Mouse (Mus musculus): ENCODE results near the gene Kpna6.
"Not testable (repeated sequence)": the region's sequence is repeated elsewhere in the genome, so short reads cannot be mapped to it uniquely, and the experiment has no call there.

Gene Kpna6

DNA sequence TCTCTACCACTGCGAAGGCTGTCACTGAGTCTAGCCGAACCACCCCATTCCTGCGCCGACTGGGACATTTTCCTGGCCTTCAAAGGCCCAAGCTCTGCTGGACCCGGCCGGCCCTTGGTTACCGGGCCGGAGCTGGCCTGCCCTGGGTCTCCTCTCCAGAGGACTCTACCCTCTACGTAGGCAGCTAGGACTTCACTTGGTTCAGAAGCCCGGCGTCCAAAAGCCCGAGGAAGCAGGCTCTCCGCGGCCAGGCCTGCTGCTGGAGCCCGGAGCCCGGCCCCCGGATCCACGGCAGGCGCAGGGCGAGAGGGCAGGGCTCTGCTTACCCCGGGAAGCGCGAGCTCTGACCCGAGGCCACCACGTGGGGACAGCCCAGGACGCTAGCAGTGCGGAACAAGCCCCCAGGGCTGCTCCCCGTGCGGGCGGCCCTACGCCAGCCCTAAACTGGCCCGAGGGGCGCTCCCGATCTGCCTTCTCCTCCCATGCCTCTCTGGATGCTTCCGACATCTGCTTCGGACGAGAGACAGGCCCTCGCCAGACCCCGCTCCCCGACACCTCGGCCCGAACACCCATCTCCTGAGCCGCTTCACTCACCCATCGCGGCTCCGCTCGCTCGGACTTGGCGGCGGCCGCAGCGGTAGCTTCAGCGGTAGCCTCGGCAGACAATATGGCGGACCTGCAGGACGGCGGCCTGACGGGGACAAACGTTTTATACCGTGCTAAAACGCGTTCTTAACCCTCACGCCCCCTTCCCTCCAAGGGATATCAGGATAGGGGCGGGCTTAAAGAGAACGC is at the start of gene Kpna6:
Gene Kpna6 (minus strand): TSS at position 685 of the 795 bp plus-strand sequence.
- peak; percentile 89 for DNase-seq (ENCODE audit: low read depth, low spot score)

DNA sequence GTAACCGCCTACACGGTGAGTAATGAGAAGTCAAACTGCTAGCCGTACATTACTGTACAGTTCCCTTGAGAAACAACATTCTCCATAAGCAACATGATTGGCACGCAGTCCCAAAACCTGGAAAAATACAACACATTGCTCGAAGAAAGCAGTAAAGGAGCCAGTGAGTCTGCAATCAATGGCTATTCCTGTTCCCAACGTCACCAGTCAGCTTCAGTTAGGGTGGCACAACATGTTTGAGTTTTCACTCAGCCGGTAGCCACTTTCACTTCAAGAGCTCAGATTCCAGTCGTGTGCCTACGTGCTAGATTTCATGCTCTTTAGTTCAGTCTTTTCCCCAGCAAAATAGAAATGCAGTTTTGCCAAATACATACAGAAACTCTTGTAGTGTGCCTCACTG is 43.7 kb upstream of the Kpna6 start:
- DNase-seq (ENCODE audit: low read depth, low spot score), result no peak

DNA sequence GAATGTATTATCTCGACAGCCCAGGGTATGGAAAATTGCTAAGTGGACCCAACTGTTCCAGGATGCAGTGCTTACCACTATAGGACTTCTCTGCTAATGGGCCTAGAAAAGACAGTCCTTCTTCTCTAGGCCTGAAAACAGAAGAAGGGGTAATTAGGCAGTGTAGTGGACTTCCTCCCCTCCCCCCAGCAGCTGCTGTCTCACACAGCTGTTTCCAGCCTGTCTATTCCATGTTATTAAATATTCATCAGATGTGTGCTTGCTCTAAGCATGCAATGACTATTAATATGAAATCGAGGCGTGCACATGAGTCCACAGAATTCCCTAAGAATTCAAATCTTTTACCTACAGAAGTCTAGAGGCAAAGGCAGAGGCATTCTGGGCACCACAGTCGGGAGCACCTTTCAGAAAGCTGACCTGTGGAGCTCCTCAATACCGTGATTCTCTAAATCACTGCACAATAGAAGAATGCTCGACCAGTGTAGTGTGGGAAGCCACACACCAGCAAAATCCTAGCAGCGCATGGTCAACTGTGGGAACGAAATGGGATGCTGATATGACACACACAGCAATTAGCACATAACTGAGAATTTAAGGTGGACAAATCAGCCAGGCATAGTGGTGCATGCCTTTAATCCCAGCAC is 37.0 kb upstream of the Kpna6 start:
- DNase-seq (ENCODE audit: low read depth, low spot score), result no peak

DNA sequence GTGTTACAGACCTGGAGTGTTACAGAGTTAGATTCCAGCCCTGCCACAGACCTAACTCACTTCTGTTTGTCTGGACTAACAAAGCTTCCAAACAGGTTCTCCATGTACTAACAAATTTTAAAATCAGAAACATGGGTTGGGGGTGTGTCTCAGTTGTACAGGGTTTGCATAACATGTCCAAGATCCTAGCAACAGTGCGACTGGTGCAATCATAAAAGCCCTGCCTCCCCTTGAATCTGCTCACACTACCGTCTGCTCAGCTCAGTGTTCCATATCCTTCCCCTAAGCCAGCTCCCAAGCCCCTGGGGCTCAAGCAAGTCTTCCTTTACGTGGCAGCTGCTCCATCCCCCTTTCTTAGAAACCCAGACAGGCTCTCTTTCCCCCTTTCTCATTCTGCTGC is 34.2 kb upstream of the Kpna6 start:
- DNase-seq (ENCODE audit: low read depth, low spot score), result no peak

DNA sequence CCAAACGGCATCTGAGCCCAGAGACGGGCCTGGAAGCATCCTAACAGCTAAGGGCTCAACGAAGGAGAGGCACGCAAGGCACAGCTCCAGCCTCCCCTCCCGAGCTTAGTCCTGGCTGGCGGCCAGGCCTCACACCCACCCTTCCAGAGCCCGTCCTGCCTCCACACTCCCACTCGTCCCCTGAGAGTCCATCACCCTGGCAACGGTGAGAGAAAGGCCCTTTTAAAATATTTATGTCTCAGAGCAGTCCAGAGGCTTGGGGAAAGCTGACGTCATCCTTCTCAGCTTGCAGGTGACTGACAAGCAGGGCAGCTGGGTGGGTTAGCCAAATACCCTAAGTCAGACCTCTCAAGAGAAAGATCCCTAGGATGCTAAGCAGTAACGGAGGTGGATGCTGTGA is 29.9 kb upstream of the Kpna6 start:
- no peak for DNase-seq (ENCODE audit: low read depth, low spot score)

DNA sequence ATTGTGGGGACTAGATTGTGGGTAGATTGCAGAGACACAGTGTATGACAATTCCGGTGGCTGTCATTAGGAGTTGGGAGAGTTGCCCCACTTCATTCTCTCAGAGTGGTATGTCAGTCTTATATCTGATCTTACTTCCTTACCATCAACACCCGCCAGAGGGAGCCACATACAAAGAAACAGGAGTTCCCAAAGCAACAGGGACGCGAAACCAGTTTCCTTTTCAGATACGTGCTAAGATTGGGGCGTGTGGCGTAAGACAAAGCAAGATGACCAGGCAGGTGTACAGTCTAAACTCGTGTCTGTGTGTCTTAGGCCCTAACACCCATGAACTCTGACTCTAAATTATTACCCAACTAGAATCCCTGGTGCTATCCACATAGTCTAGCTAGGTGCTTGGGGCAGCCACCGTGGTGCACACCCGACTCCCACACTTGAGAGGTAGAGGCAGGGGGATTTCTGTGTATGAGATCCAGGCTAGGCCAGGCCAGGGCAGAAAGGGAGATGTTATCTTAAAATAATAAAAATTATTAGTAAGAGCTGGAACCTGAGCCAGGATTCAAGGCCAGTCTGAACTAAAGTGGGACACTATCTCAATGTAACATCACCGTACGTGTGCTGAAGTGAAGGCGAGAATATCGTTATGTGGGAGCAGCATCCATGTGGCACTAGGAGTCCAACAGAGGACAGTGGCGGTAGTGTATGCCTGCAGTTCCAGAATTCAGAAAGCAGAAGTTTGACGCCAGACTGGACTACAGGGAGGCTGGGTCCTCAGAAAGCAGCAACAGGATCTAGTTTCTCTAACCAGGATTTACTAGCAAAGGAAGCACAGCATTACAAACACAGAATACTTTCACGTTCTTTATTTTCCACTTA is 29.2 kb upstream of the Kpna6 start:
- DNase-seq (ENCODE audit: low read depth, low spot score), result peak; percentile 92

DNA sequence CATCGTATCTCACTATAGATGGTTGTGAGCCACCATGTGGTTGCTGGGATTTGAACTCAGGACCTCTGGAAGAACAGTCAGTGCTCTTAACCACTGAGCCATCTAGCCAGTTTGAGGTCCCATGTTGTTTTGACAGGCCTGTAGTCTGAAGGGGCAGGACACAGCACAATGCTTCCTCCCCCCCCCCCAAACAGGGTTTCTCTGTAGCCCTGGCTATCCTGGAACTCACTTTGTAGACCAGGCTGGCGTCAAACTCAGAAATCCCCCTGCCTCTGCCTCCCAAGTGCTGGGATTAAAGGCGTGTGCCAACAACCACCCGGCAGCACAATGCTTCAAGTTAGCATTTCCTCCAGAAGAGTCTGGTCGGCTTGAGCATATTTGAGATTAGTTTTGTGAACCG is 28.1 kb upstream of the Kpna6 start:
- DNase-seq (ENCODE audit: low read depth, low spot score), result not testable (repeated sequence)

DNA sequence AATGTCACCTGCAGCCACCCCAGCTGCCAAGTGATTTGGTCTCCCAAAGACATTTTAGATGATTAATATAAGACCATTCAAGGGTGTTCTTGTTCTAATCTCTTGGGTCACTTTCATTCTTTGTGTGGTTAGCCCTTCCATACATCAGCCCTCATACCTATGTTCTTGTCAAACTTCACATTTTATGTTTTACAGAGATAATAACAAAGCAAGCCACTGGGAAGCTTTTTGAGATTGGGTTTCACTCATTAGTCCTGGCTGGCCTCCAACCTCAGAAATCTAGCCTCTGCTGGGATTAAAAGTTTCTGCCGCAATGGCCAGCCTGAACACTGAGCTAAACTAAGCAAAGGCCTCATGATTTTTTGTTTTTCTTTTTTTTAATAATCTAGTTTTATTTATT is 27.6 kb upstream of the Kpna6 start:
- no peak for DNase-seq (ENCODE audit: low read depth, low spot score)

DNA sequence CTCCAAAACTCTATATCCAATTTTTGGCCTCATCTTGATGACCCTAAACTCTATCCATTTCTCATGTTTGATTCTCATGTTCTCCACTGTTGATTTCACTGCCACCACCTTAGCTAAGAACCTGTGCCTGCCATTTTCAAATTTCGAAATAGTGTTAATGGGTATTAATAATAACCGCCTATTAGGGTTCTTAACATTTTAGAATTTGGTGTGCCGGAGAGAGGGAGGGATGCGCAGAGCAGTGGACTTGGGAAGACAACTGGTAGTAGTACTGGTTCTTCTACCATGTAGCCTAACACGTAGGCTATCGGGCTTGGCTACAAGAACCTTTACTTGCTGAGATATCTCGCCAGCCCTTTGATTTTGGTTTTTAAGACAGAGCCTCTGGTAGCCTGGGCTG is 24.6 kb upstream of the Kpna6 start:
- DNase-seq (ENCODE audit: low read depth, low spot score), result no peak

DNA sequence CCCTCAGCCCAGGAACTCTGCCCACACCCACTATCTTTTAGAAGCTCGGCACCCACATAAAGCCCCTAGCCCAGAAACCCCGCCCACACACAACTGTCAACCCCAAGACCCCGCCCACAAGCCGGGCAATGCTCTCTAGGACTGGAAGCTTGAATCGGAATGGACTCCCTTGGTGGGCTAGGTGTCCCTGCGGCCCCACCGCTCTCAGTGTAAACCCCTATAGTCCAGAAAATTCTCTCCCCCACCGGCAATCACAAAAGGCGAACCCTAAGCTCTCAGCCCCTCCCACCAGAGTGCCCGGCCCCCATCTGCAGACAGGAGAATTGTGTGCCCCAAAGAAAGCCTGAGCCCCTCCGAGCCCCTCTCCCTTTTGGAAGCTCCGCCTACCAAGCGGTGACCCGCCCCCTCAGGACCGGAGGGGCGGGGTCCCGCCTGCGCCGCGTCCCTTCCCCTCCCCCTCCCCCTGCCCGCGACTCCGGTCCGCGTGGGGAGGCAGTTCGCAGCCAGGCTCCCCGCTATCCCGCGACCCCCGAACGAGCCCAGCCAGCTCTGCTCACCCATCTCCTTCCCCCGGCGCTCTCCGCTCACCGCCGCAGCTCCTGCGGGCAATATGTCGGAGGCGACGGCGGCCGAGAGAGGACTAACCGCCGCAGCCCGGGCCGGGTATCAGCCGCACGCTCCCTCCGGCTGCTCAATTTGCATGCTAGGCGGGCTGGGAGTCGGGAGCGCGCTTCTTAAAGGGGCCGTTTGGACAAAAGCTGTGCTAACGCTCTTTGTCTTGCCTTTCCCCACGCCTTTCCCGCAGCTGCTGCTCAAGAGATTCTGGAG is 23.8 kb upstream of the Kpna6 start, which contains the start of gene Tmem39b:
Gene Tmem39b (minus strand): TSS at position 681 of the 828 bp plus-strand sequence.
- peak; percentile 92 for DNase-seq (ENCODE audit: low read depth, low spot score)

DNA sequence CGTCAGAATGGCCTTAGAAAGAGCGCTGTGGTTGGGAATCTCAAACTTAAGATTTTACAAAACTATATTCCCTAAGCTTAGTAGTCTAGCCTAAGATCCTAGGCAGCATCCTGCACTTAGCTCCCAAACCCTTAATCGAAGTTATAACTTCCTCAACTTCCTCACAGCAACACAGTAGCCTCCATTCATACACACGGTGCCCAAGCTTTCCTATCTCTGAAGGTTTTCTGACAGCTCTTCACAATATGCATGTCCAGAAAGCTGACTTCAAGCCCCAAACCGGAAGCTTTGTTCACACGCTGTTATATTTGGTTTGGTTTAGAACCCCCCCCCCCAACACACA is 23.2 kb upstream of the Kpna6 start:
- DNase-seq (ENCODE audit: low read depth, low spot score), result no peak

DNA sequence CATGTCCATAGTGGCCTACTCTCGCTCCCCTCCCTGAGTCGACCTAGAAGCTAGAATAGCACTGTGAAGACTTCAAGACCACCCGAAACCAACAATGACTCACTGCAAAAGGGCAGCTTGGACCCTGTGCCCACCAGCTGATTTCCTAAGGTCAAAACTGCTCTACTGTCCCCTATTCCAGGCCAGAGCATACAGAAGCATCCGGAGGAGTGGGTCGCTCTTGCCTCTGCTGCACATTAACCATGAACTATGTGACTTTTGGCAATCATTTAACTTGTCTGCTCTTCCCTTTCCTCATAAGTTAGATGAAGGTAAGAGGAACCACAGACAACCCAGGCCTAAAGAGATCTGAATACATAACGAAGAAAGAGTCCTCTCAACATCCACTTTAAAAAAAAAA is 12.0 kb upstream of the Kpna6 start:
- no peak for DNase-seq (ENCODE audit: low read depth, low spot score)

DNA sequence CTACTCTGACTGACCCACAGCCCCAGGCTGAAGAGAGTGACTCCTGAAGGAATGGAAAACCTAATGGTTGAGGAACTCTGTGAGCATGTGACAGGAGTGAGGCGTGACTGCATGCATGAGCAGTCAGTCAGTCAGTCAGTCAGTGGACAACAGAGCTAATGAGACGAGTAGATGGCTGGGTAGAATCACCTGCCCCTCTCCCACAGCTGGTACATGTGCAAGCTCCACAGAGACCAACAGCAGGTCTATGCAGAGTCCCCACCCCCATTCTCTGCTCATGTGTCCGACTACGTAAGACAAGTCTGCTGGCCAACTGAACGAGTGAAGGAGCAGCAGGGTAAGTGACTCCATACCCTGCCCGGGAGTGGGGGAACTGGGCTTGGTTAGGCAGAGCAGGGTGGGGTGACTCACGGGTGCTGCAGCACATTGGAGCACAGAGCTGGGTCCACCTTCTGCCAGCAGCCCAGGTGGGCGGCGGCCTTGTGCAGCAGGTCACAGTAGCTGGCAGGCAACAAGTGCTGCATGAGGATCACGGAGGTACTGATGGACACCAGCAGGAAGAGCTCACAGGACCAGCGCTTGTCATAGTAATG is 11.4 kb upstream of the Kpna6 start:
- DNase-seq (ENCODE audit: low read depth, low spot score), result no peak

DNA sequence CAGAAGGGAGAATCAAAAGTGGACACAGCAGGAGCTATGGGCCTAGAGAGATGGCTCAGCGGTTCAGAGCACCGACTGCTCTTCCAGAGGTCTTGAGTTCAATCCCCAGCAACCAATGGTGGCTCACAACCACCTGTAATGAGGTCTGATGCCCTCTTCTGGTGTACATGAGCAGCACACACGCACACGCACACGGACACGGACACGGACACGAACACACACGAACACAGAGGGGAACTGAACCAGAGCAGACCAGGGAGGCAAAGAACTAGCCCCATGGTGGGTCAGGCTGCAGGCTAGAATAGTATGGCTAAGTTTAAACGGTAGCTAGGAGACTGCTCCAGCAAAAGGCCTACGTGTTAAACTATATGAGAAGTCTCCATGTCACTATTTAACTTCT is 9.3 kb upstream of the Kpna6 start:
- DNase-seq (ENCODE audit: low read depth, low spot score), result no peak

DNA sequence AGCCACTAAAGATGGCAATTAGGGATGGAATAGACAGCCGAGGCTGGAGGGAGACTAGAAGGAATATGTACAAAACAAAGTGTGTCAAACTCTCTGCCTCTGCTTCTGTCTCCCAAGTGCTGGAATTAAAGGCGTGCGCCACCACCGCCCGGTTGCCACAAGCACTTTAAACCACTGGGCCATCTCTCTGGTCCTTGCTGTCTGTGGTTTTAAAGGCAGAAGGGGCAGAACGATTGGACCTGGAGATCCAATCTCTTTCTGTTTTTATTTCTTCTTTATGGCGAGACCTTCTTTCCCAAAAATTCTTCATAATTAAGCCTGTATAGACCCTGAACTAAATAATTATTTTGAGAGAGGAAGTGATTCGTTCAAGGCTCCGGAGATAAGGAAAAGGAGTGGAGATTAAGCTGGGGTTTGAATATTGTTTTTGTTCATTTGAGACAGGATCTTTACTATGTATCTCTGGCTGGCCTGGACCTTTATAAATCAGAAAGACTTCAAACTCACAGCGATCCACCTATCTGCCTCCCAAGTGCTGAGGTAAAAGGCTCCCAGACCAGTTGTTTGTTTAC is 397 bp upstream of the Kpna6 start:
- no peak for DNase-seq (ENCODE audit: low read depth, low spot score)

DNA sequence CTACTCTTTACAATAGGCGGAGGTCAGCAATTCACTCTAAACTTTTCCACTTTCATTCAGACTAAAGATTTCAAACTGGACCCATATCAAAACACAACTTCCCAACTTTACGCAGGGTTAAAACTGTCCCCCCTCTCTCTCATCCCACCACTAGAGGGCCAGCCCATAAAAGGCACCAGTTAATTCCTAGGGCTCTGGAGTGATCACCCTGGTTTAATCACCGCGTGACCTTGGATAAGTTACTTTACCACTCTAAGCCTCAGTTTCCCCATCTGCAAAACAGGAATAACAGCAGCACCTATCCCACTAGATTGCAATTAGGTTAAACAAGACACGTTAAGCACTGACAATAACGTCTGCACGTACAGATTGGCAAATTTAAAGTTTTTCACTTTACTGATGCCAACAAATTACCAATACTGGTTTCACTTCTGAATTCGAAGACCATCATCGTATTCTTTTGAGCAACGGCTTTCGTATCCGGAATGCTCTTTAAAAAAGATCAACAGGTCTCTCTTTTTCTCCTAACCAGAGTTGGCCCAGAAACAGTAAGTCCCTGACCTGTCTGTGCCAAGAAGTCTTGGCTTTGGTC is 980 bp downstream of the Kpna6 start:
- DNase-seq (ENCODE audit: low read depth, low spot score), result peak; percentile 74

DNA sequence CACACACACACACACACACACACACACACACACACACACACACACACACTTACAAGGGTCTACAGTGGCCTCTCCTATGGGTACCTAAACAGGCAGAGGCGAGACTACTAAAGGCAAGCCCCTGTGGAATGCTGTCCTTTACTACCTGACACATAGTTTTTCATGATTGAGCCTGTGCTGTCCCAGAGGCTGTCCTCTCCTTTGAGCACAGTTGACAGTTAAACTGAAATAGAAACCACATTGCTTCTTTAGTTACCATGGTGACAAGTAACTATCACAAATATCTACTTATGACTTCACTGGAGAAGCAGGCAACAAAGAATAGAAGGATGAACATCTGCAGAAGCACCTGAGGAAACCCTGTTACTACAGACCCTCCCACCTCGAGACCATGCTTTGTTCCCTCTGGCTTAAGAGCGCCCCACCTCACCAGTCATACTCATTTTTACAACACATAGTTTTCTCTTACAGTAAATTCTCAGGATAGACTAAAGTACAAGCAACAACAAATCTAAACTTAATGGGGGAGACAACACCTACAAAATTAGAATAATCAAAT is 10.2 kb downstream of the Kpna6 start:
- no peak for DNase-seq (ENCODE audit: low read depth, low spot score)

DNA sequence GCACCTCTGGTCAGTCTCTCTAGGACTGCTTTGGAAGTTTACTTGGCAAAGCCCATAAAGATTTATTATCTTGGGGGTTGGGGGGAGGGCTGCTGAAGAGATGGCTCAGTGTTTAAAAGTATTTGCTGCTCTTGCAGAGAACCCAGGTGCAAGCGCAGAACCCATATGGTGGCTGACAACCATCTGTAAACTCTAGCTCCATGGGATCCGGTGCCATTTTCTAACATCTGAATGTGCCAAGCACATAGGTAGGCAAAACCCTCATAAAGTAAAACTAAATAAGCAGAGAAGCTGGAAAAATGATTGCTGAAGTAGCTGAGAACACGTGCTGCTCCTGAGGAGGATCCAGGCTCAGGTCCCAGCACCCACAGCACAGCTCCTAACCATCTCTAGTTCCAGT is 11.0 kb downstream of the Kpna6 start:
- DNase-seq (ENCODE audit: low read depth, low spot score), result no peak

DNA sequence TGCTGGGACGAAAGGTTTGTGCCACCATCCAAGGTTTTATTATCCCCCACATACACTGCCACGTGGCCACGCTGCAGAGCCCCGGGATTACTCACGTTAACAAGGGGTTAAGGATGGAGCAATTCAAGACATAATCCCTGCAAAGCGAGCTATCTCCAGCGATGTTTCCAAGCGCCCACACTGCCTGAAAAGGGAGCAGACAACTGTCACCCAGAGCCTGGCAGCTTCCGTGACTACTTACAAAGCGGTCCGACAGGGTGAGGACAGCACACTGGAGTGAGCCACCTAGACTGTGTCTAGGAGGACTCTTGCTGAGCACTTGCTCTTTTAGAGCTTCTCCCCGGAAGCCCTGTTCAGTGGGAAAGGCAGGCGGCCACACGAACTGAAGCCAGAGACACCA is 17.8 kb downstream of the Kpna6 start:
- no peak for DNase-seq (ENCODE audit: low read depth, low spot score)

DNA sequence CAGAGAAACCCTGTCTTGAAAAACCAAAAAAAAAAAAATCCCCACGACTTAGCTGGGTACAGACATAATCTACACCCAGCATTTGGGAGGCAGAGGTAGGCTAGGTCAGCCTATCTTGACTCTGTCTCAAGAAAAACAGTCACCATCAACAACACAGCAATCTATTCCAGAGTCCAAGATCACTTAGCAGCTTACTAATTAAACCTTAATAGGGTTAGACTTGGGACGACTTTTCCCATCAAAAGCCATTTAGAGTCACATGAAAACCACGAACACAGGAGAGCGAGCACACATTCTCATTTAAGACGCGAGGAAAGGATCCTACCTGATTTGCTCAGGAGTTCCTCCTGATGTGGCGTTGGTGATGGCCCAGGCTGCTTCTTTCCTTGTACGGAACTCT is 22.2 kb downstream of the Kpna6 start:
- DNase-seq (ENCODE audit: low read depth, low spot score), result no peak

All from CD4-positive, CD25-positive, alpha-beta regulatory T cell, adult 2 months (primary cell).